Mouse (Mus musculus) embryonic facial prominence, embryonic 10.5 days (tissue): ENCODE measurements at regions not wholly inside any gene's neighbourhood (a gene's known extent, or its start where the extent isn't known, plus 50 kb on each side); places are given as distances from the start of the nearest gene placed in this dataset.

ENCODE experiments used
- DNase-seq: peaks from one replicate; pipeline ENCODE4 v3.0.0-alpha.2; 2017; ENCODE audit warnings: low spot score
- H3K27ac ChIP-seq: fragments of 300-500 bp; sonication (generic); replicated peaks from 2 replicates; pipeline ENCODE4 v1.5.1; 2016; ENCODE audit warnings: mild to moderate bottlenecking
- H3K27me3 ChIP-seq: fragments of 300-500 bp; sonication (generic); replicated peaks from 2 replicates; pipeline ENCODE4 v1.6.1; 2016; ENCODE audit warnings: low read depth, mild to moderate bottlenecking; ENCODE audit not compliant: poor library complexity, severe bottlenecking
- H3K36me3 ChIP-seq: fragments of 300-500 bp; sonication (generic); replicated peaks from 2 replicates; pipeline ENCODE4 v1.6.1; 2016; ENCODE audit warnings: mild to moderate bottlenecking, moderate library complexity
- H3K4me1 ChIP-seq: fragments of 300-500 bp; sonication (generic); 2 replicates; pipeline ENCODE4 v1.6.1; 2016
- H3K4me3 ChIP-seq: fragments of 300-500 bp; sonication (generic); 2 replicates; pipeline ENCODE4 v1.5.1; 2016; ENCODE audit warnings: mild to moderate bottlenecking, moderate library complexity
- H3K9me3 ChIP-seq: fragments of 300-500 bp; sonication (generic); 2 replicates; pipeline ENCODE4 v1.6.1; 2016; ENCODE audit warnings: mild to moderate bottlenecking
- WGBS: fragments of 180-500 bp; shearing (Covaris S2); methylation state at CpG from one replicate; pipeline ENCODE4 v1.1.7; 2016; 5-methylcytosine and 5-hydroxymethylcytosine counted together

DNA sequence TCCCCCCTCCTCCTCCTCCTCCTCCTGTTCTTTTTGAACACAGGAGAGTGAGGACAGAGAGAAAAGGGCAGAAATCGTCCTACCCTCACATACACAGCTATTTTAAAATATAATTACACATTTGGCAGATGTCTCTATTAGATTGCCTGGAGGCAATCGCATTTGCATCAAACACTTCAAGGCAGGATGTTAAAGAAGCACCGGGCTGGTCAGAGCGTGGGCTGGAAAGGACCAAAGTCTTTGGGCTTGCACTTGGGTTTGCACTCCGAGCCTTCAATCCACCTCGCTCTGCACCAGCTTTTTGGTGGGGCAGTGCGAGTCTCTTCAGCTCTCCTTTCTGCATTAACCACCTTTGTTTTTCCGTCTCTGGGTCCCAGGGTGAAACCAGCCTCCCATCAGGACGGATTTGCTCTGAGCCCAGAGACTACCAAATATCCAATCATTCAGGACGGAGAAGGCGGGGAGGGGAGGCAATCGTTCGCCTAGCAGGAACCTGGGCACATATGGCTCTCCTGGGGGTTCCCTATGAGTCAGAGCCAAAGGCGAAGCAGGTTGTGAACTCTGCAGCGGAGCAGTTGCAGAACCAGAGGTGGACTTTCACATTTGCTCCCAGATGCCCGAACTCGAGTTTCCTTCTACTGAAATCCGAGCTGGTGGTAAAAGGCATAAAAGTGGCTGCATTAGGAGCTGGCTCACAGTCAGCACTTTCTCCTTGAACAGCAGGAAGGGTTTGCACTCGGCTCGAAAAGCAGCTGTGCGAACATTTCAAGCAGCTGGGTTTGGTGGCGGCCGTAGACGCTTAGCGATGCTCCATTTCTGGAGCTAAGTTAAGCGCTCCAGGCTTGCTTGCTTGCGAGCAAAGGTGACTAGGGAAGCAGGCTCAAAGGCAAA lies 58.1 kb upstream of the Cpm start:
- peaks cover 28% of the 10 kb centered on the region for H3K4me1 ChIP-seq
- no peaks in the 10 kb centered on the region for H3K36me3 ChIP-seq
- H3K27me3 ChIP-seq = peaks cover 44% of the 10 kb centered on the region
- H3K27ac ChIP-seq = peak overlapping the region; percentile 12; the same call in 1 of the 2 replicates
- peaks cover 3% of the 10 kb centered on the region; the same call in 1 of the 2 replicates for H3K9me3 ChIP-seq
- H3K4me3 ChIP-seq = peak overlapping the region; percentile 56
- DNase-seq = peak; percentile 75
- WGBS = under 1% methylated on average over 27 of the region's 27 CpGs

GRCm38 (mm10) chr10:117570091-117570970 lies 59.0 kb upstream of the Cpm start:
- DNase-seq = no peak
- Histone ChIP-seq H3K27ac (no peak overlapping the region), H3K27me3 (peaks cover 44% of the 10 kb centered on the region), H3K9me3 (peaks cover 3% of the 10 kb centered on the region; the same call in 1 of the 2 replicates), H3K36me3 (no peaks in the 10 kb centered on the region), H3K4me1 (peaks cover 28% of the 10 kb centered on the region), H3K4me3 (peak overlapping the region; percentile 56)
- WGBS = 56% methylated on average over 8 of the region's 8 CpGs

DNA sequence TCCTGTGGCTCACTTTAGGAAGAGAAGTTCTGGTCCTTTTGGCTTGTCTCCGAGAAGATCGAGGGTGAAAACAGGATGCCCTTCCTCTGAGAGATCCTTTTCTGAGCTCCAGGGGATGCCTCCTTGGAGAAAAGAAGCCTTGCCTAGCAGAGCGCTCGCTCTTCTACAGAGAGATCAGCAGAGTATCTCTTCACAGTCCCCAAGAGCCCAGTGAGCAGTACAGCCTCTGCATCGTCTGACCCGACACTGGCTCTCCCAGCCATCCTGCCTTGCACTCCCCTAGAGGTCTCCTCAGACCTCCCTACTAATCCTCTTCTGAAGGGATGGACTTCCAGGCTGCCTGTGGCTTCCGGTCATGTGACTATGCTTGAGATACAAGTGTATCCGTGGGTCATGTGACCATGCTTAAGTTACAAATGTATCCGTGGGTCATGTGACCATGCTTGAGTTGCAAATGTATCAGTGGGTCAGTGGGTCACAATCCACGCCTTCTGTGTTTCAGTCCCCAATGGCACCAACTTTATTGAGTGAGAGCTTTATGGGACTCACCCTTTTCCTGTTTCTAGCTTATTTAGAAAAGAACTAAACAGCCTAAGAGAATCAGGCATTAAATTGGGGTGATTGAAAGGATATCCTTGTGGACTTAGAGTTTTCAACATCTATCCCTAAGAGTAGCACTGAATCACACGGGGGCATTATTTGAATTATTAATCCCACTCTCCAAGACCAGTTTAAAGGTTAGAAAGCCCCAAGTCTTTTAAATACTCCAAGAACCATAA lies 59.8 kb upstream of the Cpm start:
- Histone ChIP-seq H3K27me3 (peaks cover 44% of the 10 kb centered on the region), H3K4me1 (peaks cover 28% of the 10 kb centered on the region), H3K27ac (no peak overlapping the region), H3K4me3 (no peak overlapping the region), H3K9me3 (peaks cover 3% of the 10 kb centered on the region; the same call in 1 of the 2 replicates), H3K36me3 (no peaks in the 10 kb centered on the region)
- no peak for DNase-seq
- WGBS = 77% methylated on average over 11 of the region's 11 CpGs

GRCm38 (mm10) chr10:117568472-117569300 lies 60.6 kb upstream of the Cpm start:
- H3K4me1 ChIP-seq = peaks cover 28% of the 10 kb centered on the region
- H3K9me3 ChIP-seq = peaks cover 3% of the 10 kb centered on the region; the same call in 1 of the 2 replicates
- H3K36me3 ChIP-seq = no peaks in the 10 kb centered on the region
- H3K4me3 ChIP-seq = no peak overlapping the region
- H3K27ac ChIP-seq = no peak overlapping the region
- no peak for DNase-seq
- H3K27me3 ChIP-seq = peaks cover 44% of the 10 kb centered on the region
- 92% methylated on average over 13 of the region's 13 CpGs for WGBS

GRCm38 (mm10) chr10:117568138-117568387 lies 61.2 kb upstream of the Cpm start:
- no peak for DNase-seq
- WGBS = 92% methylated on average over 3 of the region's 3 CpGs
- H3K4me3 ChIP-seq = no peak overlapping the region
- no peak overlapping the region for H3K27ac ChIP-seq
- peaks cover 42% of the 10 kb centered on the region for H3K27me3 ChIP-seq
- no peaks in the 10 kb centered on the region for H3K36me3 ChIP-seq
- H3K9me3 ChIP-seq = peaks cover 3% of the 10 kb centered on the region; the same call in 1 of the 2 replicates
- H3K4me1 ChIP-seq = peaks cover 27% of the 10 kb centered on the region

DNA sequence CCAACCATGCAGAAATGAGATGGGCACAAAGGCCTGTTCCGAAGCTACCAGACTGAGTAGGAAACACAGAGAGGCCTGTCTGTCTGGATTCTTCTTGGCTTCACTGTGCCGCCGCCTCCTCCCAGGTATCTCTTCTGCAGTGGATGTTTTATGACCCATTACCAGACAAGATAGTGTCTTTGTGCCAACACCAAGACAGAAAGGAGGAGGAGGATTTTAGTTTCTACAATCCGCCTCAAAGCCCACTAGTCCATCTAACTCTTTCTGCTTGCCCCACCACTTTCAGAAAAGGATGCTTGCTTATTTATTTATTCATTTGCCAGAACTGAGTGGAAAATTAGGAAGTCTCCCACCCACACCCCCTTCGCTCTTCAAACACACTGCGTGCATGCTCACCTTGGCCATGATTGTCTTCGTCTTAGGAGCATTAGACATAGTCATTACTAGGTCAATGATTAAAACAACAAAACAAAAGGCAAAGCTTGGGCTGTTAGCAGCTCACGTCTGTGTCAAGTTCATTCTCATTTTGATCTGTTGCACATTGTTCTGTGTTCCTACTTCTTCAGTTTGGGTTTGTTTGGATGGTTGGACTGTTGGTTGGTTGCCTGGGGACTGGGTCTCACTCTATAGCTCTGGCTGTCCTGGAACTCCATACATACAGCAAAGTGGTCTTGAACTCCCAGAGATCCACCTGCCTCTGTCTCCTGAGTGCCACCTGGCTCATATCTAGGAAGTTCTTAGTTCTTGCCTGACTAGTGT lies 61.7 kb upstream of the Cpm start:
- Histone ChIP-seq H3K36me3 (no peaks in the 10 kb centered on the region), H3K9me3 (peaks cover 3% of the 10 kb centered on the region; the same call in 1 of the 2 replicates), H3K27me3 (peaks cover 37% of the 10 kb centered on the region), H3K27ac (no peak overlapping the region), H3K4me3 (no peak overlapping the region), H3K4me1 (peaks cover 24% of the 10 kb centered on the region)
- DNase-seq = no peak
- WGBS = 95% methylated on average over 8 of the region's 8 CpGs

DNA sequence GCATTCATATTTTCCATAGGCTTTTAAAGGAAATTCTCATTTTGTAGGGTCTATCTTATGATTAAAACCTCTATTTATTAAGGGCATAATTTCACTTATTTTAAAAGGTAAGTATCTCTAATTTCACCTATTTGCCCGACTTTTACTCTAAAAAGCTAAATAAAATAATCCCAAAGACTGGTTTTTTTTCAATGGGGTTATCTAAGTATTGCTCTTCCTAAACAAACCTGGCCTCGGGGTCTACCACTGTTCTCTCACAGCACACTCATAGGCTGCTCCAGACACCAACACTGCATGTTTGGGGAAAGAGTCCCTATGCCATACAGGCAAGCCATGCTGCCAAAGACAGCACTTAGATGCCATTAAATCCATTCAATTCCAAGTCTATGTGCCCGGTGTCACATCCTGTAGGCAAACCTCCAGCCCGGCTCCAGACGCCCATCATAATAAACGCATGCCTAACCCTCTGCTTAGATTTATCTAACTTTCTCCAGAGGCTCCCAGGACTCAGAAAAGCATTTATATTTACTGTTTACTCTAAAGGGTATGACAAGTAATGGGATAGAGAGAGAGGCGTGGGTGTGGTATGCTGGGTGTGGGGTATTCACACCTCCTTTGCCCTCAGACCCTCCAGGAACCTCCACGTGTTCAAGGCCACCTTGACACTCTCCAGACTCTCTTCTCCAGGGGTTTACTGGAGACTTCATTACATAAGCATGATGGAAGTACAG lies 62.5 kb upstream of the Cpm start:
- no peak overlapping the region for H3K27ac ChIP-seq
- DNase-seq = no peak
- H3K9me3 ChIP-seq = peaks cover 3% of the 10 kb centered on the region; the same call in 1 of the 2 replicates
- H3K4me1 ChIP-seq = peaks cover 17% of the 10 kb centered on the region
- H3K4me3 ChIP-seq = no peak overlapping the region
- 95% methylated on average over 8 of the region's 8 CpGs for whole genome bisulfite sequencing
- peaks cover 30% of the 10 kb centered on the region for H3K27me3 ChIP-seq
- no peaks in the 10 kb centered on the region for H3K36me3 ChIP-seq

GRCm38 (mm10) chr10:117566204-117566603 lies 63.1 kb upstream of the Cpm start:
- H3K4me1 ChIP-seq = peaks cover 17% of the 10 kb centered on the region
- H3K9me3 ChIP-seq = peaks cover 3% of the 10 kb centered on the region; the same call in 1 of the 2 replicates
- H3K27ac ChIP-seq = no peak overlapping the region
- peaks cover 24% of the 10 kb centered on the region for H3K27me3 ChIP-seq
- H3K4me3 ChIP-seq = no peak overlapping the region
- H3K36me3 ChIP-seq = no peaks in the 10 kb centered on the region
- DNase-seq = no peak
- 79% methylated on average over 3 of the region's 3 CpGs for WGBS

- Histone ChIP-seq H3K4me1 (peaks cover 17% of the 10 kb centered on the region), H3K27ac (no peak overlapping the region), H3K27me3 (peaks cover 18% of the 10 kb centered on the region), H3K36me3 (no peaks in the 10 kb centered on the region), H3K4me3 (no peak overlapping the region), H3K9me3 (peaks cover 3% of the 10 kb centered on the region; the same call in 1 of the 2 replicates)
- no peak for DNase-seq
- 89% methylated on average over 4 of the region's 4 CpGs for WGBS
These were observed 63.7 kb upstream of the Cpm start for GRCm38 (mm10) chr10:117565529-117566086.

DNA sequence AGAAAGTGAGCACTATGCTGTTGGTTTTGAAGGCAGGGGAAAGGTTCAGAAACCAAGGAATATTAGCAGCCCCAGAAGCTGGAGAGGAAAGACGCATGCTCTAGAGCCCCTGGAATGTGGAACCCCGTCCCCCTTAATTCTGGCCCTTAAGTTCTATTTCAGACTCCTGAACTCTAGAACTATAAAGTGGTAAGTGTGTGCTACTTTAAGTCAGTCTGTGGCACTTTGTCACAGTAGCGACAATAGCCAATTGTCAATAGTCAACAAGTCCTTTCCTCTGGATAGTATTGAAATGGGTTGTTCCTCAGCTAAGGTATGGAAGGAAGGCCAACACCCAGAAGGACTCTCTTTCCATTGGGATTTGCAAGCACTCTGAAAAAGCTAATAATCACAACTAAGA lies 64.2 kb upstream of the Cpm start:
- WGBS = 88% methylated on average over 3 of the region's 3 CpGs
- Histone ChIP-seq H3K4me1 (peaks cover 19% of the 10 kb centered on the region), H3K27ac (no peak overlapping the region), H3K9me3 (peaks cover 3% of the 10 kb centered on the region; the same call in 1 of the 2 replicates), H3K4me3 (no peak overlapping the region), H3K27me3 (peaks cover 13% of the 10 kb centered on the region), H3K36me3 (no peaks in the 10 kb centered on the region)
- DNase-seq = no peak
